Mouse (Mus musculus): ENCODE measurements at regions not wholly inside any gene's neighbourhood (a gene's known extent, or its start where the extent isn't known, plus 50 kb on each side); places are given as distances from the start of the nearest gene placed in this dataset.

- H3ac ChIP-seq (ENCODE audit: control insufficient read depth, insufficient read length) = no peak overlapping the region
- H3K27me3 ChIP-seq (ENCODE audit: control insufficient read depth, insufficient read depth, insufficient read length) = no peaks in the 10 kb centered on the region
- no peak overlapping the region for H3K4me3 ChIP-seq
- H3K36me3 ChIP-seq (ENCODE audit: control insufficient read depth, insufficient read depth) = no peaks in the 10 kb centered on the region
- TF ChIP-seq MAX (IDR thresholded peaks at IDR 0.05; ENCODE audit: low read depth) (no peak), TCF12 (IDR thresholded peaks at IDR 0.05; ENCODE audit: insufficient read depth, poor library complexity, severe bottlenecking) (no peak), POLR2AphosphoS2 (IDR thresholded peaks at IDR 0.05; ENCODE audit: insufficient read length, low read depth) (no peak), TCF3 (IDR thresholded peaks at IDR 0.05; ENCODE audit: insufficient read length, low read depth) (no peak), MYOD1 (IDR thresholded peaks at IDR 0.05; ENCODE audit: control insufficient read depth in 1 of 3, insufficient read length in 2 of 3, low read depth in 2 of 3) (no peak), E2F4 (IDR thresholded peaks at IDR 0.05; ENCODE audit: insufficient read depth) (no peak), POLR2A (IDR thresholded peaks at IDR 0.05; ENCODE audit: insufficient read length, low read depth) (no peak), USF1 (IDR thresholded peaks at IDR 0.05; ENCODE audit: low read depth) (no peak), CEBPB (IDR thresholded peaks at IDR 0.05; ENCODE audit: insufficient read depth, poor library complexity, severe bottlenecking) (no peak)
- H3K4me2 ChIP-seq (ENCODE audit: low read depth) = no peak overlapping the region
- no peaks in the 10 kb centered on the region for H3K79me2 ChIP-seq (ENCODE audit: control insufficient read depth, insufficient read depth)
These were observed 254.8 kb downstream of the Ajap1 start for GRCm38 (mm10) chr4:153227680-153228420.

GRCm38 (mm10) chr4:153224618-153225177, 257.9 kb downstream of the Ajap1 start:
- no peak overlapping the region for H3ac ChIP-seq (ENCODE audit: control insufficient read depth, insufficient read length)
- no peak overlapping the region for H3K4me3 ChIP-seq
- H3K4me2 ChIP-seq (ENCODE audit: low read depth) = no peak overlapping the region
- H3K27me3 ChIP-seq (ENCODE audit: control insufficient read depth, insufficient read depth, insufficient read length) = no peaks in the 10 kb centered on the region
- H3K79me2 ChIP-seq (ENCODE audit: control insufficient read depth, insufficient read depth) = no peaks in the 10 kb centered on the region
- TF ChIP-seq REST (IDR thresholded peaks at IDR 0.05; ENCODE audit: insufficient read depth, insufficient read length) (no peak), SRF (IDR thresholded peaks at IDR 0.05; ENCODE audit: control insufficient read depth, insufficient read length, low read depth) (no peak), MYOG (IDR thresholded peaks at IDR 0.05; ENCODE audit: control insufficient read depth in 1 of 3, insufficient read depth in 1 of 3, insufficient read length in 2 of 3, low read depth in 2 of 3) (no peak), MAX (IDR thresholded peaks at IDR 0.05; ENCODE audit: low read depth) (no peak), TCF12 (IDR thresholded peaks at IDR 0.05; ENCODE audit: insufficient read depth, poor library complexity, severe bottlenecking) (no peak), POLR2A (IDR thresholded peaks at IDR 0.05; ENCODE audit: insufficient read length, low read depth) (no peak), CEBPB (IDR thresholded peaks at IDR 0.05; ENCODE audit: insufficient read depth, poor library complexity, severe bottlenecking) (no peak), MYOD1 (IDR thresholded peaks at IDR 0.05; ENCODE audit: control insufficient read depth in 1 of 3, insufficient read length in 2 of 3, low read depth in 2 of 3) (no peak), E2F4 (IDR thresholded peaks at IDR 0.05; ENCODE audit: insufficient read depth) (no peak), USF1 (IDR thresholded peaks at IDR 0.05; ENCODE audit: low read depth) (no peak), TCF3 (IDR thresholded peaks at IDR 0.05; ENCODE audit: insufficient read length, low read depth) (no peak), POLR2AphosphoS2 (IDR thresholded peaks at IDR 0.05; ENCODE audit: insufficient read length, low read depth) (no peak)
- H3K36me3 ChIP-seq (ENCODE audit: control insufficient read depth, insufficient read depth) = no peaks in the 10 kb centered on the region

GRCm38 (mm10) chr4:153223019-153223418, 259.6 kb downstream of the Ajap1 start:
- H3K4me3 ChIP-seq = no peak overlapping the region
- H3K27me3 ChIP-seq (ENCODE audit: control insufficient read depth, insufficient read depth, insufficient read length) = no peaks in the 10 kb centered on the region
- TF ChIP-seq REST (IDR thresholded peaks at IDR 0.05; ENCODE audit: insufficient read depth, insufficient read length) (no peak), TCF12 (IDR thresholded peaks at IDR 0.05; ENCODE audit: insufficient read depth, poor library complexity, severe bottlenecking) (no peak), USF1 (IDR thresholded peaks at IDR 0.05; ENCODE audit: low read depth) (no peak), E2F4 (IDR thresholded peaks at IDR 0.05; ENCODE audit: insufficient read depth) (no peak), CEBPB (IDR thresholded peaks at IDR 0.05; ENCODE audit: insufficient read depth, poor library complexity, severe bottlenecking) (no peak), POLR2AphosphoS2 (IDR thresholded peaks at IDR 0.05; ENCODE audit: insufficient read length, low read depth) (no peak), SRF (IDR thresholded peaks at IDR 0.05; ENCODE audit: control insufficient read depth, insufficient read length, low read depth) (no peak), POLR2A (IDR thresholded peaks at IDR 0.05; ENCODE audit: insufficient read length, low read depth) (no peak), MYOD1 (IDR thresholded peaks at IDR 0.05; ENCODE audit: control insufficient read depth in 1 of 3, insufficient read length in 2 of 3, low read depth in 2 of 3) (no peak), TCF3 (IDR thresholded peaks at IDR 0.05; ENCODE audit: insufficient read length, low read depth) (no peak), MAX (IDR thresholded peaks at IDR 0.05; ENCODE audit: low read depth) (no peak), MYOG (IDR thresholded peaks at IDR 0.05; ENCODE audit: control insufficient read depth in 1 of 3, insufficient read depth in 1 of 3, insufficient read length in 2 of 3, low read depth in 2 of 3) (no peak)
- H3ac ChIP-seq (ENCODE audit: control insufficient read depth, insufficient read length) = no peak overlapping the region
- H3K4me2 ChIP-seq (ENCODE audit: low read depth) = no peak overlapping the region
- H3K36me3 ChIP-seq (ENCODE audit: control insufficient read depth, insufficient read depth) = no peaks in the 10 kb centered on the region
- H3K79me2 ChIP-seq (ENCODE audit: control insufficient read depth, insufficient read depth) = no peaks in the 10 kb centered on the region

GRCm38 (mm10) chr4:153220485-153220884, 262.1 kb downstream of the Ajap1 start:
- no peak overlapping the region for H3ac ChIP-seq (ENCODE audit: control insufficient read depth, insufficient read length)
- TF ChIP-seq MYOG (IDR thresholded peaks at IDR 0.05; ENCODE audit: control insufficient read depth in 1 of 3, insufficient read depth in 1 of 3, insufficient read length in 2 of 3, low read depth in 2 of 3) (no peak), TCF12 (IDR thresholded peaks at IDR 0.05; ENCODE audit: insufficient read depth, poor library complexity, severe bottlenecking) (no peak), REST (IDR thresholded peaks at IDR 0.05; ENCODE audit: insufficient read depth, insufficient read length) (no peak), E2F4 (IDR thresholded peaks at IDR 0.05; ENCODE audit: insufficient read depth) (no peak), TCF3 (IDR thresholded peaks at IDR 0.05; ENCODE audit: insufficient read length, low read depth) (no peak), POLR2A (IDR thresholded peaks at IDR 0.05; ENCODE audit: insufficient read length, low read depth) (no peak), MAX (IDR thresholded peaks at IDR 0.05; ENCODE audit: low read depth) (no peak), MYOD1 (IDR thresholded peaks at IDR 0.05; ENCODE audit: control insufficient read depth in 1 of 3, insufficient read length in 2 of 3, low read depth in 2 of 3) (no peak), CEBPB (IDR thresholded peaks at IDR 0.05; ENCODE audit: insufficient read depth, poor library complexity, severe bottlenecking) (no peak), SRF (IDR thresholded peaks at IDR 0.05; ENCODE audit: control insufficient read depth, insufficient read length, low read depth) (no peak), USF1 (IDR thresholded peaks at IDR 0.05; ENCODE audit: low read depth) (no peak), POLR2AphosphoS2 (IDR thresholded peaks at IDR 0.05; ENCODE audit: insufficient read length, low read depth) (no peak)
- no peak overlapping the region for H3K4me3 ChIP-seq
- no peaks in the 10 kb centered on the region for H3K79me2 ChIP-seq (ENCODE audit: control insufficient read depth, insufficient read depth)
- no peak overlapping the region for H3K4me2 ChIP-seq (ENCODE audit: low read depth)
- no peaks in the 10 kb centered on the region for H3K36me3 ChIP-seq (ENCODE audit: control insufficient read depth, insufficient read depth)
- no peaks in the 10 kb centered on the region for H3K27me3 ChIP-seq (ENCODE audit: control insufficient read depth, insufficient read depth, insufficient read length)

All from myocyte (in vitro differentiated cells).